Mouse (Mus musculus) spleen, postnatal 14 days (tissue): Measurements from ENCODE around the gene Mgea5.

Experiments
- DNase-seq, 2 experiments: peaks; one replicate each; pipeline ENCODE4 v3.0.0; 2021 to 2022; ENCODE audit warnings: low spot score in 2 of 2

Mgea5 gene

DNA sequence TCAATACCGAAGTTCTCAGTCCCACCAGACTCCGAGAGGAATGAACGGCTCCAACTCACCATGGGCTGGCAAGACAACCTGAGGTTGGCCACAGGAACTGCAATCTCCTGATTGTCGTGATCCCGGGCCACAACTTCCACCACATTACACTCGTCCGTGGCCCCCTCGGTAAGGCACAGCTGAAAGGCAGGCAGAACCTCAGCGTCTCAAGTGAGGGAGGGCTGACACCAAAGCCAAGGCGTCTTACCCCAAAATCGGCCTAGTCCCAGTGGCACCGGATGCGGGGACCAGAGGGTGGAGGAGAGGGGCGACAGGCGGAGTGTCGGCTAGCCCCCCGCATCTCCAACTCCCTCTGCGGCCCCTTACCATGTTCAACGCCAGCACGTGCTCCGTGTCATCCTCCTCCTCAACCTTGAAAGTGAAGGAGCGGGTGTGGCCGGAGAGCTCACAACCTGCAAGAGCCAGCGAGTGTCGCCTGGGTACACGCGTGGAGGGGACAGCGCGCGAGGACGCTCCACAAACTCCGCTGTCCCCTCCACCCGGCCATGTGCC lies 34.9 kb downstream of the Mgea5 start:
- no peak for DNase-seq

DNA sequence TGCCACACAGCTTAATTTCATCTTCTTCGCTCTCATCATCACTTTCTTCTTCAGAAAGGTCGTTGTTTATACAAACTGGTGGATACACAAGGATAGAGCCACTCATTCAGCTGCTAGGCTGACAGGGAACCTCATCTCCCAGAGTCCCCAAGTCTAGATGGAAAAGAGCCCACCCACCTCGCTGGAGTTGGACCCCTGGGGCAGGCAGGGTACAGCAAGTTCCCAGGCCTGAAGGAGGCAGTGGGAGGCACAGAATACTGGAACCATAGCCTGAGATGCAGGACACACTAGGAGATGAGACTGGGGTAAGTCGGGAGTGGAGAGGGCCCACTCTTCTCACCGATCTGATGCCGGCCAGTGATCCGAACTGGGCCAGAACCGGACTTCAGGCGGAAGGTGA lies 35.4 kb downstream of the Mgea5 start:
- no peak for DNase-seq

DNA sequence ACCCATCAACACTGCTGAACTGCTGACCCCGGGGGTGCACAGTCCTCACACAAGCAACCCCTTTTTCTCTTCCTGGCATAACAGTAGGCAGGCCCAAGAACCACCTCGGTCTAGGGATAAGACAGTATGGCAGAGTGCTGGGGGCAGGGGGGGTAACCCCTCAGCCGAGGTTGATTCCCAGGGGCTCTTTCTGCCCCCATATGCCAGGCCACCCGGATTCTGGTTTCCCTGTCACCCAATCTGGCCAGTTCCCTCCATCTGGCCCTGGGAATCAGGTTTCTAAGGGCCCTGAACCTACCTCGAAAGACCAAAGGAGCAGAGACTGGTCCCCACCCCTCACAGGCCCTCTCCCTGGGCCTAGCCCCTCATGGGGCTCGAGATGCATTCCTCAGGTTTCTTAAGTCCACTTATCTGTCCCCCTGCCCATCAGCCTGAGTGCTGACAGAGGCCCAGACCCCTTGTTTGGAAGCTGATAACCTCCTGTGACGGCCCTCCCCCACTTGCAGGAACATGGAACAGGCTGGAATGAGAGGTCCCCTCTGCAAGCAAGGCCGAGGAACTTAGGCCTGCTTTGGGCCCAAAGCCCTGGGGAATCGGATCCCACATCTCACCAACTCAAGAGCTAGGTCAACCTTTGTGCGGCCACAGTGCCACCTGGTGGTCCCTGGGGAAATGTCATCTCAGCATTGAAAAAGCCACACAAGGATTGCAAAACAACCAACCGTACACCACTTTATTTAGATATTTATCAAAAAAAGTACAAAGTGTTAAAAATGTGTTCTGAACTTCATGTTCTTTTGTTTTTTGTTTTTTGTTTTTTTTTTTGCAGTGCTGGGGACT lies 36.4 kb downstream of the Mgea5 start:
- peak; percentile 75 to 79 for DNase-seq

DNA sequence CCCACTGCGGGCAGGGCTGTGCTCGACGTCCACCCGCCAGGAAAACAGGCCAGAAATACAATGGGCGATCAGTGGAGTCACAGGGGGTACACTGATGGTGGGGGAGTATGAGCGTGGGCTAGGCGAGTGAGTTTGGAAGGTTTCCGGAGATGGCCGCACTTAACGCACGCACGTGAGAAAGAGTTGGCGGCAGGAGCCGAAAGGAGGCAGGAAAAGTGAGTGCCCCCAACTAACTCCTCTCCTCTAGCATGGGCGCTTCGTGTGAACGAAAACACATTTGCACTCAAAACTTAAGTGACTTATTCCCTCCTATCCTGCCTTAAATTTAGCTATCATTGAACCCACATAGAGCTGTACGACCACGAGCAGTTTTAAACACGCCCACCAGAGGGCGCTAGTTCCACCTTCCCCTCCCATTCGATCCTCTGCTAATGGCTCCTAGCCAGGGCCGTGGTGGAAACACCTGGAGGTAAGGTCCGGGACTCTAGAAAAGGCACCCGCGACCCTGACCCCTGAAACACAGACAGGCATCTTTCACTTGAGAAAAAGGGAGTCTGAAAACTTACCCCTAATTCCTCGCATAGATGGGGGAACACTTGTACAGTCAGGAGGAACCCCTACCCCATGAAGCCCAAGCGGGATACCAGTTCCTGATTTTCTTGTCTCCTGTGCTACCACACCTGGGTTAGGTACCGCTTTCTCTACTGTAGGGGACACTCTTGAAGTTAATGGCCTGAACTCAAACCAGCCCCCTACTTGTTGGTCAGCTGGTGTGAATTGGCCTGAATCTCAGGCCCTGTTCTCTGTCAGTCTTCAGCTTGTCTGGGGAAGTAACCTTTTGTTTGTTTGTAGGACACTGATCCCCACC lies 37.2 kb downstream of the Mgea5 start:
- peak; percentile 57 to 72 for DNase-seq

DNA sequence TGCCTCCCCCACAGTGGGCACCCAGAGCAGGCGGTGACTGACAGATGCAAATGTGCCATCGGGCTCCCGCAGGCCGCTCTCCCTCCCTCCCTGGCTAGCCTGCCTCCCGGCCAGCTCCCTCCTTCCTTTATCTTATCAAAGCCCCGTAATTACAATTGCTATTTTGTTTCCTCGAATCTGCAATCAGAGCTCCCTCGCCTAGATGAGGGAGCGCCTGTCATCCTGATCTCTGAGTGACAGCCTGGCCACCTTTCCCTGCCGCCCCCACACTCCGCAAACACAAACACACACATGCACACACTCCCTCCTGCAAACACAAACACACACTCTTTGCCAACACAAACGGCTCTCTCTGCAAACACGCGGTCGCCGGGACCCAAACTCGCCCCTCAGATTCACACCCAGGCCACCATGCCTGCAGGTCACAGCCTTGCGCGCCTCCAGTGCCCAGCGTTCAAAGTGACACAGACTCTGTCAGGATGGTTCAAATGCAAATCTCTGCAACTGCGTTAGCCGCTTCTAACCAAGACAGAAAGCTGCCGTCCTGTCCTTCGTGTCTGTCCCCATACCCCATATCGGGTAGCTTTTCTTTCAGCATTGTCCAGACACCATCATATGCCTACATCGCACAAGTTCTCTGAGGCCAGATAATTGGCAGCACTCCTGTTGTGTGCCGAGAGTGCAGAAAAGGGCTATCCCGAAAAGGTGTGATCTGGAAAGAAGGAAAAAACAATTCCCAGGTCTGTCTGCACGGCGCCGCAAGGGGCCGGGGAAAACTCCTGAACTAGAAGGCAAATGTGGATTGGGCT lies 38.1 kb downstream of the Mgea5 start:
- DNase-seq: no peak

- DNase-seq: no peak
These were observed 40.0 kb downstream of the Mgea5 start for GRCm38 (mm10) chr19:45743619-45744018.

- no peak for DNase-seq
These were observed 40.6 kb downstream of the Mgea5 start for GRCm38 (mm10) chr19:45742984-45743575.

DNA sequence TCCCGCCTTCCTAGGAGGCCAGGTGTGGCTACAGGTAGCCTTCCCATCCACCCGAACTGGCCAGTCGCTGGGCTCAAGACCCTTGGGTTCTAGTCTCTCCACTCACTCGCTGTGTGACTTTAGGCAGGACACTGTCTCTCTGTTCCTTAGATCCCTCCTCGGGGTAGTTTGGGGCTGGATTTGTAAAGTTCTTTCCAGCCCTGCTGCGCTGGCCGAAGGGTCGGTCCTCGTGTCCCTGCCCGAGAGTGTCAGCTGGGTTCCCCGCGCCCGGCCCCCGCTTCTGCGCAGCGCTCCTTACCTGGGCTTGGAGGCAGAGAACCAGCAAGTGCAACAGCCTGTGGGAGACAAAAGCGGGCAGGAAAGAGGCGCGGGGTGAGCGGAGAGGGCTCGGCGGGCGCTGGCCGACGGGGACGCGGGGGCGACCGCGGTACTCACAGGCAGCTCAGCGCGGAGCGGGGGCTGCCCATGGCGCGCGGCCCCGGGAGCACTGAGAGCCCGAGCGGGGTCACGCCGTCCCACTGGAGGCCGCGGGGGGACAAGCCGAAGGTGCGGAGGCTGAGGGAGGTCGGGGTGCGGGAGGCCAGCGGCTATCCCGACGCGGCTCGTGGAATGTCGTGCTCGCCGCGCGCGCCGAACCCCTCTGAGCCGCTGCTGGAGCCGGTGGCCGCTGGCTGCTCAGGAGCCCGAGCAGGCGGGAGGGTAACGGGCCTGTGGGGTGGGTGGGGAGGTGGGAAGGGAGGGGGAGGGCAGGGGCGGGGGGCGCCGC lies 41.2 kb downstream of the Mgea5 start, which contains the start of gene Fgf8:
TSS of gene Fgf8 (minus strand) at position 698 of the 766 bp plus-strand sequence.
- no peak for DNase-seq

GRCm38 (mm10) chr19:45741431-45742217 lies 42.0 kb downstream of the Mgea5 start:
- DNase-seq: no peak

- DNase-seq: no peak
These were observed 42.8 kb downstream of the Mgea5 start for GRCm38 (mm10) chr19:45740817-45741216.

GRCm38 (mm10) chr19:45740233-45740632 lies 43.4 kb downstream of the Mgea5 start:
- no peak for DNase-seq

- DNase-seq: no peak
These were observed 45.1 kb downstream of the Mgea5 start for GRCm38 (mm10) chr19:45738521-45738920.

DNA sequence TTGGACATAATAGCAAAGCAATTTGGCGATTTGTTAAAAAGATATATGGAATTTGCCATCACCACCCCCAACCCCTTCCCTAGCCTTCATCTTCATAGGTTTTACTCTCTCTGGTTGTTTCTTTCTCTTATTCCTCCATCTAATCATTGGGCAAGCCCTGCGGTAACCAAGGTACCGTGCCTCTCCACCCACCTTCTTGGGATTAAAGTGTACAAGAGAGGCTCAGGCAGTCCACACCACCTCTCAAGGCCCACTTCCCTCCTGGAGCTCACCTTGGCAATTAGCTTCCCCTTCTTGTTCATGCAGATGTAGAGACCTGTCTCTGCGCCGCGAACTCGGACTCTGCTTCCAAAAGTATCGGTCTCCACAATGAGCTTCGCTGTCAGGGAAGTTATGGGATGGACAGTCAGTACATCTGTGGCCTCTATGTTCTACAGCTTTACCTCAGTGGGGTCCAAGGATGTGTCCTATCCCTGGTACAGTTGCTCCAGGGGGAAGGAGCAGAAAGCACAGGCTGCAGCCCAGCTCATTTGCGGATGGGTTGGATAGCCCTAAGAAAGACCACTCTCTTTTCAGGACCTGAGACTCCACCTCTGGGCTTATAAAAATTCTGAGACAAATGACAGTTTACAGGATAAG lies 45.7 kb downstream of the Mgea5 start:
- no peak for DNase-seq

- DNase-seq: no peak
These were observed 46.3 kb downstream of the Mgea5 start for GRCm38 (mm10) chr19:45737208-45737845.

DNA sequence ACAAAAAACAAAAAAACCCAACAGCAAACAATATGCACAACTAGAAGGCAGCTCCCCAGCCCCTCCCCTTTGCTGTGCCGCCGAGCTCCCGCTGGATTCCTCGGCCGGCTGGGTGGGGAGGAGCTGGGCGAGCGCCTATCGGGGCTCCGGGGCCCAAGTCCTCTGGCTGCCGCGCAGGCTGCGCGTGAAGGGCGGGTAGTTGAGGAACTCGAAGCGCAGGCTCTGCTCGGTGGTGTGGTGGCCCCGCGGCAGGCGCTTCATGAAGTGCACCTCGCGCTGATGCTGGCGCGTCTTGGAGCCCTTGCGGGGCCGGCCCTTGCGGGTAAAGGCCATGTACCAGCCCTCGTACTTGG lies 46.8 kb downstream of the Mgea5 start:
- peak in 1 of 2 experiments; percentile 12 for DNase-seq

- DNase-seq: no peak
These were observed 47.4 kb downstream of the Mgea5 start for GRCm38 (mm10) chr19:45736241-45736640.

DNA sequence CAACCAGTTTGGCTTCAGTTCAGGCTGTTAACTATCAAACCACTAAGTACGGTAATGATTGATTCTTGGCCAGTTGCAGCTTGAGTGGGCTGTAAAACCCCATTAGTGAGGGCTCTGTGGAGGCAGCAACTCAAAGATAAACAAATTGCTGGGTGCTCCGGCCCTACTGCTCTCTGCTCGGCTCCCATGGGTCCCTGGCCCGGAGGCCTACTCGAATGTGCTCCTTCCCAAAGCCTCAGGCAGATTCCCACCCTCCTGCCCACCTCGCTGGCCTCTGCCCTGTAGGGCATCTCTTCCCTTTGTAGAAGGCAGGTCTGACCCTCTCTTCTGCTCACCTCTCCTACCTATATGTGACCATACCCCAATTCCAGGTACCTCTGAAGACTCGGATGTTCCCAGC lies 48.9 kb downstream of the Mgea5 start:
- no peak for DNase-seq

GRCm38 (mm10) chr19:45734191-45734590 lies 49.4 kb downstream of the Mgea5 start:
- no peak for DNase-seq

GRCm38 (mm10) chr19:45733564-45733963 lies 50.1 kb downstream of the Mgea5 start:
- DNase-seq: no peak
